Mouse (Mus musculus): ENCODE results near the gene Fbxl16.

DNA sequence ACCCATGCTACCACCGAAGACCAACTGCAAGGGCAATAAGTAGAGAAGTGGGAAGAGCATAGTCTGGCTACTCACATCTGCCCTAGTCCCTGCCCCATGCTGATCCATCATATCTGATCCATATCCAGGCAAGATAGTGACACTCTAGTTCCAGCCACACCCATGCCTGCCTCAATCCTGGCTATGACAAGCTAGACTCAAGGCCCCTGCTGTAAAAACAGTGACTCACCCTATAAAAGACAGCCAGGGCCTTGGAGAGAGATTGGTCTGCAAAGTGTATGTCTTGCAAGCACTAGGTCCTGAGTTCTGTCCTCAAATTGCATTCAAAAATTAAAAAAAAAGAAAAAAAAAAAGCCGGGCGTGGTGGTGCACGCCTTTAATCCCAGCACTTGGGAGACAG, 2.4 kb upstream of the Fbxl16 start:
- TF ChIP-seq TBP (conservative IDR thresholded peaks at IDR 0.05; ENCODE audit: low read depth, low read length) (no peak), KAT2A (IDR thresholded peaks at IDR 0.05; ENCODE audit: insufficient replicate concordance, low read length) (no peak), CTCF (conservative IDR thresholded peaks at IDR 0.05 in 1 of 2, IDR thresholded peaks at IDR 0.05 in 1 of 2; ENCODE audit: low read depth in 2 of 2, low read length in 2 of 2) (no peak)

All from CH12.LX (cell line).